Mouse (Mus musculus) gastrocnemius, postnatal 4 days (tissue): Measurements from ENCODE around the gene Tnnt1. TPM values are rescaled to one million over a fixed set of nuclear protein-coding genes. Genes with fewer than 3 reads are reported as not detected.

Experiments used
- total RNA-seq, 2 experiments: library from RNA; stranded (reverse); gene quantifications; 2 replicates each; pipeline ENCODE4 v1.2.3; 2021

Tnnt1 gene
- total RNA-seq, 2 experiments from 2014 or later: 466 to 479 TPM

Other genes with a start within 250 kb of the Tnnt1 start
- gene Ncr1, start 178.7 kb downstream of the Tnnt1 start, total RNA-seq: not detected
- not detected for gene Gp6, start 118.6 kb downstream of the Tnnt1 start, total RNA-seq
- 10 to 100 TPM; 18.0 to 20.7 TPM for gene Rdh13, start 70.7 kb downstream of the Tnnt1 start, total RNA-seq
- 1 to 10 TPM; 2.4 to 5.1 TPM for gene Eps8l1, start 55.7 kb downstream of the Tnnt1 start, total RNA-seq
- gene Ppp1r12c, start 14.7 kb downstream of the Tnnt1 start, total RNA-seq: 10 to 100 TPM; 63.9 to 81.6 TPM
- 1 to 10 TPM; 1.7 to 3.0 TPM for gene Tnni3, start 7.8 kb upstream of the Tnnt1 start, total RNA-seq
- gene Dnaaf3, start 16.1 kb upstream of the Tnnt1 start, total RNA-seq: under 1 TPM; 0.26 to 0.44 TPM
- under 1 TPM in 1 of 2 experiments, not detected in 1; 0.25 TPM for gene Syt5, start 31.2 kb upstream of the Tnnt1 start, total RNA-seq
- gene Ptprh, start 87.7 kb upstream of the Tnnt1 start, total RNA-seq: not detected
- gene Tmem86b, start 115.0 kb upstream of the Tnnt1 start, total RNA-seq: 1 to 10 TPM; 7.0 to 7.8 TPM
- 10 to 100 TPM; 72.0 to 76.5 TPM for gene Ppp6r1, start 142.6 kb upstream of the Tnnt1 start, total RNA-seq
- 10 to 100 TPM; 25.7 to 27.8 TPM for gene Hspbp1, start 168.7 kb upstream of the Tnnt1 start, total RNA-seq
- 1 to 10 TPM; 6.7 to 7.3 TPM for gene Brsk1, start 174.2 kb upstream of the Tnnt1 start, total RNA-seq
- gene Tmem150b, start 208.9 kb upstream of the Tnnt1 start, total RNA-seq: under 1 TPM; 0.13 to 0.29 TPM
- 10 to 100 TPM; 33.2 to 39.2 TPM for gene Kmt5c, start 223.7 kb upstream of the Tnnt1 start, total RNA-seq
- gene Cox6b2, start 236.7 kb upstream of the Tnnt1 start, total RNA-seq: 1 to 10 TPM; 7.6 to 8.0 TPM